Mouse (Mus musculus): ENCODE results near the gene Slc2a13. TPM values are rescaled to one million over a fixed set of nuclear protein-coding genes. Genes with fewer than 3 reads are reported as not detected.

The Slc2a13 gene
- total RNA-seq (2023), result 0.67 TPM

GRCm38 (mm10) chr15:91573111-91573538, at the start of gene Slc2a13:
TSS of gene Slc2a13 (minus strand) at chr15:91573261.

Other genes starting within 250 kb of the Slc2a13 start
- 14.1 TPM for gene Lrrk2, start 99.9 kb upstream of the Slc2a13 start, total RNA-seq (2023)